Mouse (Mus musculus) layer of hippocampus, adult 11-12 months (tissue): ENCODE measurements around the gene Ncoa1.

ENCODE experiments used
- DNase-seq: peaks from one replicate; pipeline ENCODE4 v3.0.0; 2022; ENCODE audit warnings: low spot score

Ncoa1 gene

DNA sequence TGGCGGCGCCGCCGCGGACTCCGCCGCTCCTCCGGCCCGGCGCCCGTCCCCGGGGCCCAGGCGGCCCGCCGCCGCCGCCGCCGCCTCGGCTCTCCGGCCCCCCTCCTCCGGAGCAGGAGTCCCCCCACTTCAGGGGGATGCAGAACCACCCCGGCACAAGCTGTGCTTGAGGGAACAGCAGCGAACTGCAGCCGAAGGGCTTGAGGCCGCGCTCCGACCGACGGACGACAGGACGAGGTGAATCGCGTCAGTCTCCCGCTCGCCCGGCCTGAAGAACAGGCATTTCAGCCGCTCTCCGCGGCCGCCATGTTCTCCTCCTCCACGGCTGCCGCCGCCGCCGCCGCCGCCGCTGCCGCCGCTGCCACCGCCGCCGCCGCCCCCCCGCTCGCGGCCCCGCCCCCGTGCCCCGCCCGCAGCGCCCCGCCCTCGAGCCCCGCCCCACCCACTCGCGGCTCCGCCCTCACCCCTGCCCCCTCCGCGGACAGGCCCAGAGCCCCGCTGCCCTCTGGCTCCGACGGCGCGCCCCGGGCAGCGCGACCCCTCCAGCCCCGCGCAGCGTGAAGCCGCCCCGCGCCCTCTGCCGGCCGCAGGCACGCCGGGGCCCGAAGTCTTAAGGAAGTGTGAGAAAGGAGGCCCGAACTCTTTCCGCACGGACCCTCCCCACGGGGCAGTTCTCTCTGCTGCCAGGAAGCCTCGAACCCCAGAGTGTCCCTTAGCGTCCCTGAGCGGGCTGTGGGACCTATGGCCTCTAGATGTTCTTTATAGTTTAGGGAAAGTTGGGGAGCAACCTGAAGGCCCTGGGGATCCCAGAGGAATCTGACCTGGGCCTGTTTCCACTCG, at the start of gene Ncoa1:
Ncoa1 (minus strand) TSS at position 351 of the 840 bp plus-strand sequence.
- DNase-seq = peak; percentile 65

DNA sequence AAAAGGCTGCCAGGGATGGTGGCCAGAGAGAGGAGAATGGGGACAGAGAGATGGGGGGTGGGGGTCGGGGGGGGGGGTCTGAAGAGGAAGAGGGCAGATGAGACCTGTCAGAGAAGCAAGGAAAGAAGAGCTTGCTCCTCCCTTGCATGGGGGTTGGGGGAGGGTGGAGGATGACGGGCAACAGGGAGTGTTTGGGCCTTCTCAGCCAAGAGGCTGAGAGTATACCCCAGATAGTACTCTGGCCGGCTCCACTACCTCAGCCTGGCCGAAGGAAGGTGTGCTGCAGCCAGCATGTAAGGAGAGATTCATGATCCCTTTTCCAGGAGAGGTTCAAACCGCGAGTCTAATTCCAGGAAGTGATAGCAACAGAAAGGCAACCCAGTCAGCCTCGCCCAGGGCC, 47.6 kb upstream of the Ncoa1 start:
- DNase-seq = no peak

DNA sequence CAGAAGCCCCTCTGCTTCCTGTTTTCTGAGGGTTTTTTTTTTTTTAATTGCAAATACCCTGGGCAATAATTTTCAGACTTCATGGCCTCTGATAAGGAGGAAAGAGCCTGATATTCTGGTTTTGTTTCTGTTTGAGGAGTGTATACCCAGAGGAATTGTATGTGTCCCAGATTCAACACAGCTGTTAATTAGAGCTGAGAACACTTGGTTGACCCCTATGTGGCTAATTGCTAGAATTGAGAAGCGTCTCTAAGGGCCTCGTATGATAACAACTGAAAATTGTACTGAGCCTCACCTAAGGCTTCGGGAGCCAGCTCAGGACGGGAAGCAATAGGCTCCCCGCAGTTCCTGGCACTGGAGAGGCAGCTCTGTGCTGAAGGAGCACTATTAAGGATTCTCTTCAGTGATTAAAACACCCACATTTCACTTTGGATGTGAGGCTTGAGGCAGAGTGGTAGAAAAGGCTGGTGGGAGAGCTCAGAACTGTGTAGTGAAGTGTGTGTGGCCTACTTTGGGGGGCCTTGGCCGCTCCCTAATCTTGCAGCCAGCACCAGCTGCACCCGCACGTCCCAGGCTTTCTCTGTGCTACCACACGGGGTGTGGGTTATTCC, 46.8 kb upstream of the Ncoa1 start:
- DNase-seq = no peak

GRCm38 (mm10) chr12:4523208-4523607, 46.2 kb upstream of the Ncoa1 start:
- peak; percentile 58 for DNase-seq

GRCm38 (mm10) chr12:4518957-4519356, 42.0 kb upstream of the Ncoa1 start:
- DNase-seq = no peak

GRCm38 (mm10) chr12:4509591-4510061, 32.6 kb upstream of the Ncoa1 start:
- DNase-seq = peak; percentile 28

- DNase-seq = no peak
Observed at GRCm38 (mm10) chr12:4508182-4508581, 31.2 kb upstream of the Ncoa1 start.

GRCm38 (mm10) chr12:4507461-4507860, 30.5 kb upstream of the Ncoa1 start:
- peak; percentile 38 for DNase-seq

DNA sequence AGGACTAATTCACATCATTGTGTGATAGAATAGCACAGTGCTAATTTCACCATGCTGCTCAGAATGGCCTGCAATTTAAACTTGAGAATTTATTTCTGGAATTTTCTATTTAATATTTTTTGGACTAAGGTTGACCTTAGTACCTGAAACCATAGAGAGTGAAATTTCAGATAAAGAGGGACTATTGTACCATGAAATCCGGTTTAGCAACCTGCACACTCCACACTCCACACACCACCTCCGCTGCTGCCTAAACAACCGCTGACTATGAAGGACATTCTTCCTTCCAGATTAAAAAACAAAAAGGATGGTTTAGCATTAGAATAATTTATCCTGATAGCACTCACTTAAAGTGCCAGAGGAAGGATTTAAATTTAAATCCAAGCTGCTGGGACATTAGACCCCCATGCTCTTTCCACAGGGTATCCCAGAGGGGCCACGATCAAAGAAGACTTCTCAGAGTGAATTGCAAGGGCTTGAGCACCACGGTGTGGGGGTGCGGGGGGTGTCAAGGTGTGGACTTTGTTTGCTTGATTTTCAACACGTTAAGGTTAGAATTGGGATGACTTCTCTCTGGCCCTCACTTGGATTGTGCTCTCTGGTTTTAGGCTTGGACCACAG, 29.9 kb upstream of the Ncoa1 start:
- no peak for DNase-seq

DNA sequence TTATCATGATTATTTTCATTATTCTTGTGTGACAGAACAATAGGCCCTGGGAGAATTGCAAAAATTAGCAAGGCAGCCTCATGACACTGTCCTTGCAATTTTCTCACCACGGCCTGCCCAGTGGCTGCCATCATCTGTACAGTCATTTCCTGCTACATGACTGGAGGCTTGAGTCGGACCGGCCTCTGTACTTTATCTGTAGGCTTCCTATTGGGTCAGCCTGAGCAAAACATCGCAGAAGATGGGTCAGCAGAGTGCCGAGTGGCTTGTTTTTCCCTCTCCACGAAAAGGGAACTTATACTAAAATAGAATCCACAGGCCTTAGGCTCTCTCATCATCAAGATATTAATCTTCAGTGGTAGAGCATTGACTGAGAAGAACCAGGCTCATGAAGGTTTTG, 28.3 kb upstream of the Ncoa1 start:
- no peak for DNase-seq

- no peak for DNase-seq
Observed at GRCm38 (mm10) chr12:4503673-4504326, 26.8 kb upstream of the Ncoa1 start.

DNA sequence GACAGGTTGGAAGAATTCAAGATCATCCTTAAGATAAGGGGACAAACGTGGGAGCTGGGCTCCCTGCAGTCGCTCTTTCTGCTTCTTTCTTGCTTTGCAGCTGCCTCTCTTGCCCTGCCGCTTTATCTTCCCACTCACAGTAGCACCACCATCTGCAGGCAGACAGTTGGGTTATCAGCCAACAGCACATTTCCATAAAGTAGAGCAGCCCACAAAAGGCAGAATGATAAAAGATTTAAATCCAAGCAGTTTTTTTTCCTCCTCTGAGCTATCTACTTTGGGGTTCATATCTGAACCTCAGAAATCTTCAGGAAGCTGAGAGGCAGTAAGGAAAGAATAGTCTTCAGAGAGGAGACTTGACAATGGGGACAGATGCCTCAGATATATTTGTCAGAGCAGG, 24.9 kb upstream of the Ncoa1 start:
- peak; percentile 77 for DNase-seq

DNA sequence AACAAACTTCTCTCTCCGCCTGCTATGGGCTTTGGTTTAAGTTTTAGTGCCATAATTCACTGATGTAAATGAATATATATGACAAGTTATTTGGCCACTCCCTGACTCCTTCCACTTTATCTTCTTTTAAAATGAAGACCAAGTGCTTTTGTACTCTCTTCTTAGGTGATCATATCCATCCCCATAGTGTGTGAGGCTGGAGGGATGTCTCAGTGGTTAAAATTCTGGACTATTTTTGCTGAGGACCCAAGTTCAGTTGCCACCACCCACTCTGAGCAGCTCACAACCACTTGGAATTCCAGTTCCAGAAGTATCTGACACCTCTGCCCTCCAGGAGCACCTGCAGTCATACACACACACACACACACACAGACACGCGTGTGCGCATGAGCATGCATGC, 23.5 kb upstream of the Ncoa1 start:
- no peak for DNase-seq

- no peak for DNase-seq
Observed at GRCm38 (mm10) chr12:4499651-4500175, 22.7 kb upstream of the Ncoa1 start.

DNA sequence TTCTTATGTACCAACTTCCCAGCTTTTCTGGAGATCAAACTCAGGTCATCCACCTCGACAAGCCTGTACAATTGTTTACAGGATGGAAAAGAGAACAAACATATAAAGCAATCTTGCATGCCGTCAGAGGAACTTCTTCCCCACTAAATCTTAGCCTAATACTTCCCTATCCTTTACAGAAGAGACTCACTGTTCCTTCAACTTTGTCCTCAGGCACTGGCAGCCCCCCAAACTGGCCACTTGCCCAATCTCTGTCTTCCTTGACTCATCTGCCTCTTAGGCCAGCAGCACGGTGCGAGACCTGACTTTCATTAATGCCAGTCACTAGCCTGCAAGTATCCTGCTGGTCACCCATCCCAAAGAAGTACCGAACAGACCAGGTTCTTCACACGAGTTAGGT, 11.4 kb upstream of the Ncoa1 start:
- DNase-seq = no peak

DNA sequence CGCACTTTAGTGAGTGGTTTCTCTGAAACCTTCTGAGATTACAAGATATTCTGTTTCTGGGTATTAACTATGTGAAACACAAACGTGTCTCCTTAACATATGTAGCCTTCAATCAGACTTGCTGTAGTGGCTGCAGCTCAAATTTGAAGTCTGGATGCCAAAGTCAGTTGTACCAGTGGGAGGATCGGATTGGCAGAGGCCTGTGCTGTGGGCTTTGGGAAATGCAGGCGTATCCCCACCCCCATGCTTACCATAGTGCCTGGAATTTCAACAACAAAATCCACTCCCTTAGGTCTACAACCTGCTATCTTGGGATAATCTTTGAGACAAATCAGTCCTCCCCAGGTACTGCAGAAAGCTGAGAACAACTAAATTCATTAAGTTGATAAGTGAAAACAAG, 6.4 kb upstream of the Ncoa1 start:
- no peak for DNase-seq

GRCm38 (mm10) chr12:4481687-4482086, 4.7 kb upstream of the Ncoa1 start:
- DNase-seq = no peak

DNA sequence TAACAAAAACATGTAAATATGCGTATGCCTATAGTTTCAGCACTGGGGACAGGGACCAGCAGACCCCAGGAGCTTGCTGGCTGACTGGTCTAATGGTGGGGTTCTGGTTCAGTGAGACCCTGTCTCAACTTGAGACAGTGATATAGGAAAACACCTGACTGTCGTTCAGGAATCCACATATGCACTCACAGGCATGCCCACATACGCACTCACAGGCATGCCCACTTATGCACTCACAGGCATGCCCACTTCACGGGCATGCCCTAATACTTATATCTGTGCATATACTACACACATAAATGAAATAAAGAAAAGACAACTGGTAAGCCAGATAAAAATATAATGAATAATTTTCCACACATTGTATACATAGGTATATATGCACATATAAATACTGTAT, 3.3 kb upstream of the Ncoa1 start:
- no peak for DNase-seq

DNA sequence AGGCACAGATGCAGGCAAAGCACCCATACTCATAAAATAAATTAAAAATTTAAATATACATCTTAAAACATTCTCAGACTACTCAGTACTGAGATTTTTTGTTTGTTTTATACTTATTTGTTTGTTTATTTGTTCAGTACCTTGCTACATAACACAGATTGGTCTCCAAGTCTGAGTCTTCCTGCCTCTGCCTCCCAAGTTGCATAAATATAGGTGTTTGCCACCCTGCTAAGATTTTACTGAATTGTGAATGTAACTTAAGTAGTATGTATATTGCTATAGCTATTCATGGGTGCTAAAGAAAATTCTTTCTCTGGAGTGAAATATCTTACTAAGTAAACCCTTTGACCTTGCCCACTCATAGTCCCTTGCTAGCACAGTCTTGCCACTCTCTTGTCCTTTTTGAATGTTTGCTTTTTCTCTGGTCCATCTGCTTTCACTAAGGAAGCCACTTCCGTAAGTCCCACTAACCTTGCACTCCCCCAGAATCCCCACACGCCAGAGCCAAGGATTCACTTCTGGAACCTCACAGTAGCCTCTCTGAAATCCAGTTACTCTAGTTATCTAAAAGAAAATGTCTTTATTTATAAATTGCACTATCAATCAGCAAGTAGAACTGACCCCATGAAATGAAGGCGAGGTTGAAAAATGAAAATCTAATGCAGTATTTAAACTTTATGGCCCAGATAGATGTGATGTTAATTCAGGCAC, 2.3 kb upstream of the Ncoa1 start:
- no peak for DNase-seq

GRCm38 (mm10) chr12:4477941-4478795, 1.2 kb upstream of the Ncoa1 start:
- no peak for DNase-seq
